Mouse (Mus musculus): ENCODE measurements around the gene Lamb2. TPM values are rescaled to one million over a fixed set of nuclear protein-coding genes. Genes with fewer than 3 reads are reported as not detected.

The Lamb2 gene
- 9.6 and 10.7 TPM in 2 replicates for polyA plus RNA-seq (2012; rRNA removed)

GRCm38 (mm10) chr9:108479721-108480351, at the start of gene Lamb2:
Gene Lamb2, plus strand, starts transcription at chr9:108479736.

DNA sequence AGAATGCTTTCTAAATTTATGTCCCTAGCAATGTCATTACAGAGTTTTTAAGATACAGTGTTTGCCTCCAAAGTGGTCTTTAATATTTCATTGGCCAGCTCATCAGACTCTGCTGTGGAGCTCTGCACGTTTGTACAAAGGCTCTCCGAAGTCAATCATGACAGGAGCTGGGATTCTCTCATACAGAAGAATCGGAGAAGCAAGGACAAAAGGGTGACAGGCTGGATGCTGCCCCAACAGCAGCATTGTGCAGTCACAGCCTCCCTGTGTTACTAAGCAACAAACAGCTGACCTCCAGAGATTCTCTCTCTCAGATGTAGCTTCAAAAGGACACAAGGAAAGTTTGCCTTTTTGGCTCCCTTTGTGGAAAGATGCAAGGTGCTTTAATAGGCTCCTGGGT, 43.4 kb upstream of the Lamb2 start, which contains the start of gene BC048562:
BC048562 (plus strand) TSS at position 301 of the 400 bp plus-strand sequence.

GRCm38 (mm10) chr9:108460319-108461178, 19.0 kb upstream of the Lamb2 start, which contains the start of gene Ccdc71:
Gene Ccdc71, plus strand, starts transcription at chr9:108460527.

GRCm38 (mm10) chr9:108461181-108461631, 18.3 kb upstream of the Lamb2 start, which contains the start of gene Klhdc8b:
Gene Klhdc8b, minus strand, starts transcription at chr9:108461581.

GRCm38 (mm10) chr9:108490559-108491285, 11.2 kb downstream of the Lamb2 start, which contains the start of gene Usp19:
Gene Usp19, plus strand, starts transcription at chr9:108490602.

GRCm38 (mm10) chr9:108507619-108508434, 28.3 kb downstream of the Lamb2 start, which contains the start of gene Qars:
Gene Qars, plus strand, starts transcription at chr9:108507706.

DNA sequence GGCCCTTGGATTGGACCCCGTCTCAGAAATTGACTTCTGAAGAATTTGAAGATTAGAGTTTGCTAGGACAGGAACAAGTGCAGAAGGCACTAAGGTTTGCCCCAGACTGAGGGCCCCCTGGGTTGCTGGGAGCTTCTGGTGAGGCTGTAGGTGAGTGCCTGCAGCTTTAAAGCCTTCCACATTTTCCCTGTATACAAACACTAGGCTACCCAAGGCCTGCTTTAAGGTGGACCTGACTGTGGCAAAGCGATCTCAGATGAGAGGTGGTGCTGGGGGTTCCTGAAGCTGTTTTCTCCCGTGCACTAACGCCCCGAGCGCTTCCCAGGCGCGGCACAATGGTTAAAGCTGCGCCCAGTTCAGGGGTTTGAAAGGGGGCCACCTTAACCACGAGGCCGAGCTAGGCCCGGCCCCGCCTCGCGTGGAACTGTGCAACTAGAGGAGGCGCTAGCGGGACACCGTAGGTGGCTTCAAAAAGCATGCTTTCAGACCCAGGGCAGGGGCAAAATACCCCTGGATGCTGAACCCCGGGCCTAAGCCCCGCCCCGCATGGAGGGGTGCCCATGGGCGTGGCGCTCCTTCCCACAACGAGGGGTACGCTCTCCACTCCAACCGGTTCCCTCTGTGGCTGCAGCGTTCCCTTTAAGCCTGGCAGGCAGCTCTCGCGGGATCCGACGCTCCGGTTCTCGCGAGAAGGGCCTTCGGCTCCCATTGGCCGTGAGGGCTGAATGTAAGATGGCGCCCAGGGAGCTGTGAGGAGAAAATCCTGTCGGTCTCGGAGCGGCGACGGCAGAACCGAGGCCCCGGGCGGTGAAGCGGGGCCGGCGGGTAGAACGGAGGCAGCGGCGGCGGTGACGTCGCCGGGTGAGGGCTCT, 37.1 kb downstream of the Lamb2 start, which contains the start of gene Qrich1:
Qrich1 (plus strand) TSS at position 427 of the 872 bp plus-strand sequence.

Other genes with a start within 250 kb of the Lamb2 start
- 8.4 and 9.0 TPM in 2 replicates for gene Dag1, start 215.8 kb upstream of the Lamb2 start, polyA plus RNA-seq (2012; rRNA removed)
- gene Nicn1, start 189.3 kb upstream of the Lamb2 start, polyA plus RNA-seq (2012; rRNA removed), result 5.9 and 6.0 TPM in 2 replicates
- 10.6 and 10.9 TPM in 2 replicates for gene Amt, start 182.9 kb upstream of the Lamb2 start, polyA plus RNA-seq (2012; rRNA removed)
- gene Rhoa, start 173.6 kb upstream of the Lamb2 start, polyA plus RNA-seq (2012; rRNA removed), result 74.7 and 78.0 TPM in 2 replicates
- gene Tcta, start 173.6 kb upstream of the Lamb2 start, polyA plus RNA-seq (2012; rRNA removed), result 13.6 and 14.8 TPM in 2 replicates
- gene Gpx1, start 140.8 kb upstream of the Lamb2 start, polyA plus RNA-seq (2012; rRNA removed), result 1,940 and 2,086 TPM in 2 replicates
- gene Usp4, start 131.9 kb upstream of the Lamb2 start, polyA plus RNA-seq (2012; rRNA removed), result 27.8 and 30.7 TPM in 2 replicates
- gene 1700102P08Rik, start 86.9 kb upstream of the Lamb2 start, polyA plus RNA-seq (2012; rRNA removed), result 0.26 and 0.44 TPM in 2 replicates
- 0.06 and 0.08 TPM in 2 replicates for gene Ccdc36, start 51.3 kb upstream of the Lamb2 start, polyA plus RNA-seq (2012; rRNA removed)
- not detected in 2 replicates for gene BC048562, start 43.3 kb upstream of the Lamb2 start, polyA plus RNA-seq (2012; rRNA removed)
- 9.5 TPM in 2 replicates for gene Ccdc71, start 19.2 kb upstream of the Lamb2 start, polyA plus RNA-seq (2012; rRNA removed)
- gene Klhdc8b, start 18.2 kb upstream of the Lamb2 start, polyA plus RNA-seq (2012; rRNA removed), result 18.4 and 25.3 TPM in 2 replicates
- gene Usp19, start 10.9 kb downstream of the Lamb2 start, polyA plus RNA-seq (2012; rRNA removed), result 32.7 and 42.1 TPM in 2 replicates
- 68.5 and 88.3 TPM in 2 replicates for gene Qars, start 28.0 kb downstream of the Lamb2 start, polyA plus RNA-seq (2012; rRNA removed)
- 32.6 and 35.7 TPM in 2 replicates for gene Qrich1, start 37.1 kb downstream of the Lamb2 start, polyA plus RNA-seq (2012; rRNA removed)
- 65.6 and 75.3 TPM in 2 replicates for gene Impdh2, start 80.5 kb downstream of the Lamb2 start, polyA plus RNA-seq (2012; rRNA removed)
- gene Ndufaf3, start 87.7 kb downstream of the Lamb2 start, polyA plus RNA-seq (2012; rRNA removed), result 9.6 and 9.7 TPM in 2 replicates
- 39.3 and 41.8 TPM in 2 replicates for gene Dalrd3, start 90.2 kb downstream of the Lamb2 start, polyA plus RNA-seq (2012; rRNA removed)
- 6.5 and 7.2 TPM in 2 replicates for gene Wdr6, start 99.0 kb downstream of the Lamb2 start, polyA plus RNA-seq (2012; rRNA removed)
- 0.40 and 0.41 TPM in 2 replicates for gene P4htm, start 117.9 kb downstream of the Lamb2 start, polyA plus RNA-seq (2012; rRNA removed)
- 17.4 and 18.2 TPM in 2 replicates for gene Arih2, start 169.7 kb downstream of the Lamb2 start, polyA plus RNA-seq (2012; rRNA removed)
- 25.2 and 27.9 TPM in 2 replicates for gene Slc25a20, start 182.4 kb downstream of the Lamb2 start, polyA plus RNA-seq (2012; rRNA removed)
- gene Prkar2a, start 209.6 kb downstream of the Lamb2 start, polyA plus RNA-seq (2012; rRNA removed), result 8.4 and 9.1 TPM in 2 replicates